Mouse (Mus musculus): Measurements from ENCODE around the gene Fitm2. TPM values are rescaled to one million over a fixed set of nuclear protein-coding genes. Genes with fewer than 3 reads are reported as not detected.

Gene Fitm2
- polyA plus RNA-seq, 1 experiment: 1.1 TPM

DNA sequence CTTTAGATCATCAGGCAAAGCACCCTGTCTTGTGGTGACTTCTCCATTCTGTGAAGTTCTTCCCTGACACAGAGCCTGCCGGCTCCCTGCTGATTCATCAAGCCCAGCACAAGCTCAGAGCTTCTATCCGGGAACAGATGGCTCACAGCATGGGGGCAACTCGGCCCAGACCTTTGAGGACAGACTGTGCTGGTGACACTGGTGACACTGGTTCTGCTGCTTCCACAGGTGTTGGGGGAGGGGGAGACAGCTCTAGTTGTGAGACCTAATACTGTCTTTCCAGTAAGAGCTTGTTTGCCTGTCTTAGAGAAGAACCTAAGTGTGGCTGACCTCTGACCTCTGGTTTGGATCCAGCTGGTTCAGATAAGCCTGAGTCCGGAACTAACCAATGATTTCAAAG lies 38.5 kb downstream of the Fitm2 start:
- Histone ChIP-seq H3K4me3 (replicated peaks) (peak overlapping the region; percentile 62), H3K4me1 (peaks cover 23% of the 10 kb centered on the region), H3K27me3 (replicated peaks) (peaks cover 43% of the 10 kb centered on the region), H3K36me3 (replicated peaks; ENCODE audit: low read length) (no peaks in the 10 kb centered on the region), H3K9me3 (no peaks in the 10 kb centered on the region)
- TF ChIP-seq FLI1 (IDR thresholded peaks at IDR 0.05; ENCODE audit: low read length): no peak
- TF ChIP-seq GATA1 (IDR thresholded peaks at IDR 0.05; ENCODE audit: borderline replicate concordance, low read length): no peak

DNA sequence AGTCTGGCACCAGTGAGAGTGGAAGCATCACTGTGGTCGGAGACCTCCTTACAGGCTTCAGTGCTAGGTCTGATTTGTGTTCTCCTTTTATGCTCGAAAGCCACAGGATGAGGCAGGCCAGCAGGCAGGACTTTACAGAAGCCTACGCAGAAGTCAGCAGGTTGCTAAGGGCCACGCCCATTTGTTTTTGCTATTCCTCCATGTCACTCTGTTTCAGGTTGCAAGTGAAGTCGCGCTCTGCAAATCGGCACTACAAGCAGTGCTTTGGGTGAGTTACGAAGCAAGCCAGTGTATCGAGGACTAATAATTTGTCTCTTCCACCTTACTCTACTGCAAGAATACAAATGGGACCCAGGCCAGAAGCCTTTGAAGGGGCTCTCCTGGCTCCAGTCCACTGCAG lies 41.1 kb downstream of the Fitm2 start:
- peaks cover 14% of the 10 kb centered on the region for H3K4me1 ChIP-seq
- no peak overlapping the region for H3K4me3 ChIP-seq (replicated peaks)
- peaks cover 27% of the 10 kb centered on the region for H3K27me3 ChIP-seq (replicated peaks)
- no peaks in the 10 kb centered on the region for H3K36me3 ChIP-seq (replicated peaks; ENCODE audit: low read length)
- H3K9me3 ChIP-seq: no peaks in the 10 kb centered on the region
- TF ChIP-seq GATA1 (IDR thresholded peaks at IDR 0.05; ENCODE audit: borderline replicate concordance, low read length): no peak
- TF ChIP-seq FLI1 (IDR thresholded peaks at IDR 0.05; ENCODE audit: low read length): no peak

DNA sequence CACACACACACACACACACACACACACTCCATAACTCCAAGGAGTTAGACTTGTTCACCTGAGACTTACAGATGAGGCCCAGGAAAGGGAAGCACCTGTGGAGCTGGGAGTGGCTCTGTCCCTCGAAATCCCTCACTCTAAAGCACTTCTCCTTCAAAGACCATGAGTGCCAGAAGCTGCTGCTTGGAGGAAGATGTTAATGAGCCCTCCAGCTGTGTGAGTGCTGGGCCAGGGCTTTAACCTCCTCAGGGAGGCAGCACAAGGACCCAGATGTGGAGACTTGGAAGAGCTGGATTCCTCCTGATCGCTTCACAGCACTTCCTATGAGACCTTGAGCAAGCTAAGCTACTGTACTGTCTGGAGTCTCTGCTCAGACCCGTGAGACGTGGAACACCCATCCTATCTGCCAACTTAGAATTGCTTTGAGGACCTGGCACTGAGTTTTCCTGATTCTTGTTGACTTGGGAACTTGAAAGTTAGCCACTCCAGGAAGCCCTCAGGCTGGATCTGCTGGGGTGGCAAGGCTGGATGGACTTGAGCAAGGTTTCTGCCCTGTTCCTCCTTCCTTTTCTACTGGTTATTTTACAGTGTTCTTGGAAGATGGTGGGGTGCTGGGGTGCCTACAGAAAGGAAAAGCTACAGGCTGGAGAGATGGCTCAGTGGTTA lies 44.0 kb downstream of the Fitm2 start:
- Histone ChIP-seq H3K4me3 (replicated peaks) (no peak overlapping the region), H3K4me1 (peaks cover 9% of the 10 kb centered on the region), H3K36me3 (replicated peaks; ENCODE audit: low read length) (peaks cover 8% of the 10 kb centered on the region), H3K27me3 (replicated peaks) (peaks cover 22% of the 10 kb centered on the region), H3K9me3 (no peaks in the 10 kb centered on the region)
- TF ChIP-seq FLI1 (IDR thresholded peaks at IDR 0.05; ENCODE audit: low read length): no peak
- no peak for TF ChIP-seq GATA1 (IDR thresholded peaks at IDR 0.05; ENCODE audit: borderline replicate concordance, low read length)

DNA sequence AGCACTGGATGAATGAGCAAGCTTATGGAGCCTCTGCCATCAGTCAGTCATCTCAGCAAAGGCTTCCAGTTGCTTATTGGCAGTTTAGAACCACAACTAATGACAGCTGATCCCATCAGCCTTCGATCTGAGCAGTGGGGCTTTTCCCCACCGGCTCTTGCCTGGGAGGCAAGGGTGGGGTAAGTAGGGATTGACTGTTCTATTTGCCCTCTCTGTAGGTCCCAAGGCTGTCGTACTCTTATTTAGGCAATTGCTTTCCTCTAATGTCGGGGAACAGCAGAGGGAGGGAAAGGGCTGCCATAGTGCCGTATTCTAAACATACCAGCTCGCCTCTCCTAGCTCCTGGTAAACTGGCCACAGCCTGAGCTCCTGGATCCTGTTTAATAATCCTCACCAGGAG lies 47.8 kb downstream of the Fitm2 start, which contains the start of gene Oser1:
Oser1 (minus strand) TSS at position 101 of the 400 bp plus-strand sequence.
- Histone ChIP-seq H3K4me3 (replicated peaks) (no peak within 1 kb of the TSS), H3K27me3 (replicated peaks) (peaks cover 4% of the 10 kb centered on the region), H3K9me3 (no peaks in the 10 kb centered on the region), H3K4me1 (peaks cover 36% of the 10 kb centered on the region), H3K36me3 (replicated peaks; ENCODE audit: low read length) (peaks cover 20% of the 10 kb centered on the region)
- TF ChIP-seq FLI1 (IDR thresholded peaks at IDR 0.05; ENCODE audit: low read length) (no peak), GATA1 (IDR thresholded peaks at IDR 0.05; ENCODE audit: borderline replicate concordance, low read length) (no peak)

DNA sequence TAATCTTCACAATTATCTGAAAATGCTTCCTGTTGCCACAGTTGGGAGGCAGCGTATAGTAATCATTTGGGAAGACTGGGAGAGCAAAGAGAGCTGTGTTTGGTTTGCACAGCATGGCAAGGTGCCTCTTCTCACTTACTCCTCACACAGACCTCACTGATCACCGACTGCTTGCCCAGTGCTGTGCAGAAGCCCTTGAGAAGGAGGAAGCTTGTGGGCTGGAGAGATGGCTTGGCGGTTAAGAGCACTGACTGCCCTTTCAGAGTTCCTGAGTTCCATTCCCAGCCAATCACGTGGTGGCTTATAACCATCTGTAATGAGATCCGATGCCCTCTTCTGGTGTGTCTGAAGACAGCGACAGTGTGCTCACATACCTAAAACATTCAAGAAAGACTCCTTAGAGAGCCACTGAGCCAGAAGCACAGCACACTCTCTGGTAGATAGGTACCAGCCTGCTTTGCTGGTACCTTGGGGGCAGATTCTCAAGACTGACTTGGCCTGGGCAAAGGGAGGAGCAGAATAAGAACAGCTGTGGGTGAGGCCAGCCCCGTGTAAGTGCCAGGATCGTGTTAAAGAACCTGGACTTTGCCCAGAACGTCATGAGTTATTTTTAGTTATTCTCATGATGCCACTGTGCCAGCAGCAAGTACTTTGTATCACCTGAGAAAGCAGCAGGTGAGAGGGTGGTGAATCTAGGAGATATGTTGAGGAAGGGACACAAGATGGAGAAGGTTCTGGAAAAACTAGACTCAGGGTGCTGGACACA lies 49.4 kb downstream of the Fitm2 start:
- Histone ChIP-seq H3K4me1 (peaks cover 40% of the 10 kb centered on the region), H3K9me3 (no peaks in the 10 kb centered on the region), H3K4me3 (replicated peaks) (peak overlapping the region; percentile 56), H3K27me3 (replicated peaks) (peaks cover 2% of the 10 kb centered on the region), H3K36me3 (replicated peaks; ENCODE audit: low read length) (peaks cover 20% of the 10 kb centered on the region)
- no peak for TF ChIP-seq GATA1 (IDR thresholded peaks at IDR 0.05; ENCODE audit: borderline replicate concordance, low read length)
- no peak for TF ChIP-seq FLI1 (IDR thresholded peaks at IDR 0.05; ENCODE audit: low read length)

DNA sequence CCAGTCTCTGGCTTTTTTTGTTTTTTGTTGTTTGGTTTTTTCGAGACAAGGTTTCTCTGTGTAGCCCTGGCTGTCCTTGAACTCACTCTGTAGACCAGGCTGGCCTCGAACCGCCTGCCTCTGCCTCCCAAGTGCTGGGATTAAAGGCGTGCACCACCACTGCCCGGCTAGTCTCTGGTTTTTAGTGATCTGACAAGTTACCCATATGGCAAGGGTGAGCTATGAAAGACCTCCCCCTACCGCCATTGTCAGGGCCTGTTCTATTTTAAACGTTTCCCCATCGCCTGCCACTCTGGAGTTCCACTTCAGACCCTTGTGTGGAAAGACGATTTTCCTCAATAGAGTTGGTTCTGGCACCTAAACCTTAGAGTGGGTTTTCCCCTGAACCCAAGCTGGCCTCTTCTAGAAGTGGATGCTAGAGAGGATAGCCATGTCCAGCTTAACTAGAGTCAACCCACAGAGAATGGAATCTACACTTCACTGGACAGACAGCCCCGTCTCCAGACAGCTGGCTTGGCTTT lies 52.0 kb downstream of the Fitm2 start:
- Histone ChIP-seq H3K9me3 (no peaks in the 10 kb centered on the region), H3K4me3 (replicated peaks) (peak overlapping the region; percentile 97), H3K36me3 (replicated peaks; ENCODE audit: low read length) (peaks cover 26% of the 10 kb centered on the region), H3K27me3 (replicated peaks) (no peaks in the 10 kb centered on the region), H3K4me1 (peaks cover 56% of the 10 kb centered on the region)
- TF ChIP-seq GATA1 (IDR thresholded peaks at IDR 0.05; ENCODE audit: borderline replicate concordance, low read length) (no peak), FLI1 (IDR thresholded peaks at IDR 0.05; ENCODE audit: low read length) (no peak)

DNA sequence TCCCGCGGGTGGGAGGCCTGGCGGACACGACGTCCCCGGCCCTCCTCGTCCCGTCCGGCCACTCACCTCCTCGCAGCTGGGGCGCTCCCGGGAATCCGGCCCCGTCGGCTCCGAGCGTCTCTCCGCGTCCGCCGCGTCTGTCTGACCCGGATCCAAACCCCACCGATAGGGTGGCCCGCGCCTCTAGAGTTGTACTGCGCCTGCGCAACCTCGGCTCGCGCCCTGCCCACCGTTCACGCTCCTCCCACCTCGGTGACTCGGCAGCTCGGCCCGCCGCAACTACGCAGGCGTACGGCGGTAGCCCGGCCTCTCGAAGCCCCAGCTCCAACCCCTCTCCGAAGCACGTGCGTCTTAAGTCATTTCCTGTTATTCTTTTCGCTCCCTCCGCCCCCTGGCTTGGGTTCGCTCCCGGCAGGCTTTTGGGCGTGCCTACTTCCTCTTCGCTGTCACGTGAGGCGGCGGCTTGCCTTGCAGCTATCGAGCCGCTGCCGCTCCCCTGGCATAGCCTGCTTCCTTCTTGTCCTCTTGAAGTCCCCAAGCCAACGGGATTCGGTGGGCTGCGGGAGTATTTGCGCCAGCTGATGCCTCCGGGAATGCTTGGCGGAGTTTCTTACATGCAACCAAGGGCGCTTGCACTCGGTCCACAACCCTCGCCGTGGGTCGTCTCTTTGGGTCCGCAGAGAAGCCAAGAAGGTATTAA lies 52.9 kb downstream of the Fitm2 start:
- H3K27me3 ChIP-seq (replicated peaks): no peaks in the 10 kb centered on the region

DNA sequence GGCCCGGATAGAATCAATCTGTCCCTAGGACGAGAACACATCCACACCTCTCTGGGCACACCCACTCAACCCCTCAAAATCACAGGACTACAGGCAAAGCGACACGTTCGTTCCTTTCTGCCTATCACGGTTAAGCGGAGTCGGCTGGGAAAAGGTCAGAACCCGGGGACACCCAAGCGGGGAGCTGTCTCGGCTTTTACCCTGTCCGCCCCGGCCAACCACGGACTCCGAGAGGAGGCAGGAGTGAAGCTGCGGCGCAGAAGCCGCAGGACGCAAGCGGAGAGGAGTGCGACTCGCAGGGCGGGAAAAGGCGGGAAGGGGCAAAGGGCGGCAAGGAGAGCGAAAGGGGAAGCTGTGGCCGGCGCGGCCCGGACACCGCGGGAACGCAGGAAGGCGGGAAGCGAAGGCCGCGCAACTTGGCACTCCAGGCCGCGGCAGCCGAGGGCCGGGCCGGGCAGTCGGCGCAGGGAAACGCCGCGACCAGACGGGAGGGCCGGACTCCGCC lies 53.5 kb downstream of the Fitm2 start:
- H3K9me3 ChIP-seq: no peaks in the 10 kb centered on the region
- TF ChIP-seq FLI1 (IDR thresholded peaks at IDR 0.05; ENCODE audit: low read length) (no peak), GATA1 (IDR thresholded peaks at IDR 0.05; ENCODE audit: borderline replicate concordance, low read length) (no peak)
- peak overlapping the region; percentile 97 for H3K4me3 ChIP-seq (replicated peaks)
- H3K4me1 ChIP-seq: peaks cover 51% of the 10 kb centered on the region
- H3K27me3 ChIP-seq (replicated peaks): no peaks in the 10 kb centered on the region
- peaks cover 36% of the 10 kb centered on the region for H3K36me3 ChIP-seq (replicated peaks; ENCODE audit: low read length)

More for the DNA sequence above, 52.9 kb downstream of the Fitm2 start:
- Histone ChIP-seq H3K9me3 (no peaks in the 10 kb centered on the region), H3K4me3 (replicated peaks) (peak overlapping the region; percentile 97), H3K36me3 (replicated peaks; ENCODE audit: low read length) (peaks cover 34% of the 10 kb centered on the region), H3K4me1 (peaks cover 55% of the 10 kb centered on the region)
- TF ChIP-seq FLI1 (IDR thresholded peaks at IDR 0.05; ENCODE audit: low read length): peak; percentile 44; the same call in 1 of the 2 replicates
- TF ChIP-seq GATA1 (IDR thresholded peaks at IDR 0.05; ENCODE audit: borderline replicate concordance, low read length): no peak

DNA sequence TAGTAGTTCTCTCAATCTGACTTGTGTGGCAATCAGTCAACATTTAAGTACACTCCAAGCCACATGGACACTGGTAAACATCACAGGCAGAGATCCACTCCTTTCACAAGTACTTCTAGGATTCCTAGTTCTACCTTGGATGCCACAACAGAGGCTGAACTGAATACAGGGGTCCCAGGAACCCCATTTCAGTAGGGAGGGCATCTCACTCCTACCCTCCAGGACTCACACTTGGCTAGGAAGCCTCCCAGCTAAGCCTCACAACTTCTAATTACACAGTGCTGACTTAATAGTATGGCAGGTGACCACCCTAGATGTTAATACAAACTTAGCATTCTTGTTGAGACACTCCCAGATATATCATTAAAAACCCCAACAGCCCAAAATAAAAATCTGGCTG lies 54.6 kb downstream of the Fitm2 start:
- H3K27me3 ChIP-seq (replicated peaks): no peaks in the 10 kb centered on the region
- no peak for TF ChIP-seq GATA1 (IDR thresholded peaks at IDR 0.05; ENCODE audit: borderline replicate concordance, low read length)
- no peak for TF ChIP-seq FLI1 (IDR thresholded peaks at IDR 0.05; ENCODE audit: low read length)
- peaks cover 35% of the 10 kb centered on the region for H3K36me3 ChIP-seq (replicated peaks; ENCODE audit: low read length)
- H3K4me3 ChIP-seq (replicated peaks): peak overlapping the region; percentile 97
- peaks cover 41% of the 10 kb centered on the region for H3K4me1 ChIP-seq
- no peaks in the 10 kb centered on the region for H3K9me3 ChIP-seq
